Mouse (Mus musculus) c-Kit-positive CD71-positive TER-119-positive erythroid progenitor cells, embryonic 14.5 days (primary cell): ENCODE measurements around the gene Dscaml1.

Source experiments
- DNase-seq: peaks from one replicate; pipeline ENCODE4 v3.0.0-alpha.2; 2013; ENCODE audit warnings: low spot score

Gene Dscaml1

GRCm38 (mm10) chr9:45633036-45633435 is 206.6 kb downstream of the Dscaml1 start:
- no peak for DNase-seq

GRCm38 (mm10) chr9:45634978-45635377 is 208.6 kb downstream of the Dscaml1 start:
- no peak for DNase-seq

- no peak for DNase-seq
Measured at GRCm38 (mm10) chr9:45637346-45637745, 210.9 kb downstream of the Dscaml1 start.

GRCm38 (mm10) chr9:45638184-45638917 is 211.9 kb downstream of the Dscaml1 start:
- DNase-seq = no peak

- no peak for DNase-seq
Measured at GRCm38 (mm10) chr9:45644833-45645388, 218.5 kb downstream of the Dscaml1 start.

- DNase-seq = no peak
Measured at GRCm38 (mm10) chr9:45645526-45645925, 219.1 kb downstream of the Dscaml1 start.

- no peak for DNase-seq
Measured at GRCm38 (mm10) chr9:45651078-45651809, 224.8 kb downstream of the Dscaml1 start.

GRCm38 (mm10) chr9:45651810-45652177 is 225.4 kb downstream of the Dscaml1 start:
- no peak for DNase-seq

- DNase-seq = no peak
Measured at GRCm38 (mm10) chr9:45657172-45658062, 231.0 kb downstream of the Dscaml1 start.

GRCm38 (mm10) chr9:45660191-45660590 is 233.8 kb downstream of the Dscaml1 start:
- DNase-seq = no peak

- DNase-seq = no peak
Measured at GRCm38 (mm10) chr9:45662471-45662870, 236.0 kb downstream of the Dscaml1 start.

GRCm38 (mm10) chr9:45663386-45664315 is 237.2 kb downstream of the Dscaml1 start:
- no peak for DNase-seq

- no peak for DNase-seq
Measured at GRCm38 (mm10) chr9:45664326-45664725, 237.9 kb downstream of the Dscaml1 start.

- DNase-seq = no peak
Measured at GRCm38 (mm10) chr9:45664871-45665394, 238.5 kb downstream of the Dscaml1 start.

GRCm38 (mm10) chr9:45675931-45676330 is 249.5 kb downstream of the Dscaml1 start:
- no peak for DNase-seq

GRCm38 (mm10) chr9:45676578-45676977 is 250.2 kb downstream of the Dscaml1 start:
- DNase-seq = no peak

GRCm38 (mm10) chr9:45677236-45677781 is 250.9 kb downstream of the Dscaml1 start:
- no peak for DNase-seq

GRCm38 (mm10) chr9:45677952-45678663 is 251.7 kb downstream of the Dscaml1 start:
- no peak for DNase-seq

- no peak for DNase-seq
Measured at GRCm38 (mm10) chr9:45678664-45679026, 252.2 kb downstream of the Dscaml1 start.

GRCm38 (mm10) chr9:45682461-45682998 is 256.1 kb downstream of the Dscaml1 start:
- no peak for DNase-seq
